Mouse (Mus musculus) C2C12 (cell line): ENCODE data around the gene Lrrc25.

ENCODE experiments used
- CTCF ChIP-seq: IDR thresholded peaks from one replicate; pipeline ENCODE4 v1.5.1; 2011; ENCODE audit not compliant: control insufficient read depth, insufficient read depth, insufficient read length
- MAX ChIP-seq: IDR thresholded peaks from one replicate; pipeline ENCODE4 v1.6.1; 2011; ENCODE audit warnings: mild to moderate bottlenecking, control low read depth
- MYOD1 ChIP-seq: IDR thresholded peaks from one replicate; pipeline ENCODE4 v1.6.1; 2011; ENCODE audit warnings: low read depth; ENCODE audit not compliant: control insufficient read depth, insufficient read length
- USF1 ChIP-seq: IDR thresholded peaks from one replicate; pipeline ENCODE4 v1.6.1; 2011; ENCODE audit warnings: low read depth, mild to moderate bottlenecking, control low read depth, moderate library complexity

DNA sequence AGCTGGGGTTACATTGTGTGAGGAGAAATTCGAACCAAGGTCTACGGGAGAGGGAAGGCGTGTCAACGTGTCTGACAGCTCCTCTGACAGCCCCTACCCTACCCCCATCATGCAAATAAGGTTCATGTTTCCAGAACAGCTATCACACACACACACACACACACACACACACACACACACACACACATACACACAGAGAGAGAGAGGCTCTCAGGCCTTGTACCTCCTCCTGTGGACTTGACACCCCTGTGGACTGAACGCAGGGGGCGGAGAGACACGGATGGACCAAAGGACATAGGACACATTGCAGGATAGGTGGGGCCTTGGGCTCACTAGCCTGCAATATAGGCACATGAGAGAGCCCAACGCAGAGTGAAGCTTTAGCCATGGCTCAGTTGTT is 20.9 kb downstream of the Lrrc25 start:
- TF ChIP-seq CTCF (no peak), USF1 (no peak), MAX (no peak), MYOD1 (no peak)
